Mouse (Mus musculus) heart, adult 2 months (tissue): ENCODE data around the gene Igsf9.

ENCODE experiments used
- CTCF ChIP-seq: fragments of 200-600 bp; IDR thresholded peaks from 2 replicates; pipeline ENCODE4 v1.8.1; 2022; ENCODE audit warnings: antibody characterized with exemption, mild to moderate bottlenecking, moderate library complexity
- EP300 ChIP-seq: fragments of 200-500 bp; IDR thresholded peaks from 2 replicates; pipeline ENCODE4 v1.6.1; 2011; ENCODE audit warnings: low read depth, low read length, control low read depth; ENCODE audit not compliant: insufficient read depth
- POLR2A ChIP-seq: fragments of 200-500 bp; IDR thresholded peaks from 2 replicates; pipeline ENCODE4 v1.6.1; 2011; ENCODE audit warnings: mild to moderate bottlenecking, low read depth, low read length, control low read depth; ENCODE audit not compliant: insufficient read depth

- no peak for TF ChIP-seq CTCF
- no peak for TF ChIP-seq POLR2A
- TF ChIP-seq EP300 = no peak
These were observed 23.5 kb upstream of the Igsf9 start for GRCm38 (mm10) chr1:172458041-172458440.
